Mouse (Mus musculus): ENCODE measurements around the gene Cfap43. TPM values are rescaled to one million over a fixed set of nuclear protein-coding genes. Genes with fewer than 3 reads are reported as not detected.

Gene Cfap43
- total RNA-seq, 2 experiments from 2014 or later: 0.81 TPM; not detected in 1

Small RNAs within 50 kb of the gene (microRNA-seq; reads per million reads assigned to microRNA genes)
- gene Gm22240: 0 reads per million in 2 experiments
- gene Mir8090: 0 reads per million in 2 experiments

Other genes with a start within 250 kb of the Cfap43 start
- under 1 TPM; 0.10 to 0.14 TPM for gene Col17a1, start 227.2 kb downstream of the Cfap43 start, total RNA-seq (2021)
- gene Sfr1, start 187.6 kb downstream of the Cfap43 start, total RNA-seq (2021): 10 to 100 TPM; 60.7 to 66.1 TPM
- gene Gsto1, start 64.3 kb downstream of the Cfap43 start, total RNA-seq (2021): 100 to 1,000 TPM; 133 to 134 TPM
- 1 to 10 TPM; 1.6 to 1.7 TPM for gene Gsto2, start 53.8 kb downstream of the Cfap43 start, total RNA-seq (2021)
- gene Itprip, start within 50 bp of the Cfap43 start, total RNA-seq (2021): 1 to 10 TPM; 8.0 to 8.1 TPM
- gene Cfap58, start 18.4 kb upstream of the Cfap43 start, total RNA-seq (2021): 1 to 10 TPM; 1.3 to 2.1 TPM